Comparison of ENCODE assay signal across 11 mouse cellular contexts in genomic region chr10:62413606-62413982, GRCm38 (mm10). TPM values are rescaled to one million over a fixed set of nuclear protein-coding genes. Genes with fewer than 3 reads are reported as not detected.
DNase-seq lines count a peak whose midpoint lies in the region; ATAC-seq and TF ChIP-seq lines count a peak whose summit lies in the region.
"Had no signal": no experiment of that assay in that cellular context is flagged by ENCODE, and none has a peak within 500 bp of the region (broad histone marks: within the 10 kb centered on the region; RNA-seq: fewer than 3 reads in every experiment).

No protein-coding gene starts in this region.

- H3K27ac ChIP-seq in kidney, embryonic 15.5 days, result peak overlapping the region; percentile 89
- H3K27ac ChIP-seq in stomach, embryonic 14.5 days (ENCODE audit: low read length), result peak overlapping the region; percentile 80

- TF ChIP-seq CTCF in lung, adult 2 months (IDR thresholded peaks at IDR 0.05; ENCODE audit: insufficient read depth, low read length), result no peak

- no peak overlapping the region for H3K4me3 ChIP-seq in kidney, embryonic 15.5 days (replicated peaks)
- H3K4me3 ChIP-seq in lung, adult 2 months (replicated peaks; ENCODE audit: extremely low read depth, low read depth, low read length), result no peak overlapping the region
- no peak overlapping the region for H3K4me3 ChIP-seq in stomach, embryonic 14.5 days (ENCODE audit: low read depth, low read length)

- TF ChIP-seq POLR2A in lung, adult 2 months (IDR thresholded peaks at IDR 0.05; ENCODE audit: borderline replicate concordance, extremely low read depth, low read depth, low read length), result no peak

- no peaks in the 10 kb centered on the region for H3K36me3 ChIP-seq in kidney, embryonic 15.5 days
- H3K36me3 ChIP-seq in stomach, embryonic 14.5 days (ENCODE audit: control insufficient read depth, insufficient read depth, low read length), result no peaks in the 10 kb centered on the region

- 42% methylated on average over 4 of the region's 4 CpGs for WGBS in kidney, embryonic 15.5 days
- 21% methylated on average over 4 of the region's 4 CpGs for WGBS in lung, adult 2 months
- 18% methylated on average over 4 of the region's 4 CpGs for WGBS in stomach, embryonic 14.5 days

- peak overlapping the region; percentile 14; the same call in 1 of the 2 replicates for H3K4me2 ChIP-seq in kidney, embryonic 15.5 days
- H3K4me2 ChIP-seq in stomach, embryonic 14.5 days (replicated peaks; ENCODE audit: low read depth, low read length), result no peak overlapping the region

- no peak for DNase-seq in kidney, postnatal 14 days
- DNase-seq in lung, adult 2 months, result peak; percentile 30
- no peak for DNase-seq in cerebellum, adult 8-10 months
- no peak for DNase-seq in thymus, postnatal 14 days
- no peak for DNase-seq in left cerebral cortex, adult 11 months (ENCODE audit: low spot score)
- DNase-seq: heart, postnatal 10 days had no signal

- no peaks in the 10 kb centered on the region for H3K9me3 ChIP-seq in kidney, embryonic 15.5 days (replicated peaks)
- H3K9me3 ChIP-seq in stomach, embryonic 14.5 days (ENCODE audit: control insufficient read depth, low read depth, low read length), result no peaks in the 10 kb centered on the region

- ATAC-seq in kidney, embryonic 15.5 days (replicated peaks; ENCODE audit: low FRiP score), result peak; percentile 10; the same call in 1 of the 2 replicates
- ATAC-seq in common myeloid progenitor, adult 5-6 weeks (replicated peaks; ENCODE audit: low read depth, poor library complexity, severe bottlenecking), result peak; percentile 23; the same call in 1 of the 2 replicates
- ATAC-seq in stomach, embryonic 14.5 days (ENCODE audit: insufficient number of reproducible peaks, insufficient read depth, low FRiP score, low read depth), result peak; percentile 60

- H3K27me3 ChIP-seq in kidney, embryonic 15.5 days, result no peaks in the 10 kb centered on the region
- no peaks in the 10 kb centered on the region for H3K27me3 ChIP-seq in stomach, embryonic 14.5 days (ENCODE audit: control insufficient read depth, insufficient read depth, low read length)

- peaks cover 29% of the 10 kb centered on the region for H3K4me1 ChIP-seq in kidney, embryonic 15.5 days
- no peaks in the 10 kb centered on the region for H3K4me1 ChIP-seq in lung, adult 2 months (ENCODE audit: control insufficient read depth, insufficient read depth, low read length)
- H3K4me1 ChIP-seq in stomach, embryonic 14.5 days (ENCODE audit: control insufficient read depth, insufficient read depth, low read length), result no peaks in the 10 kb centered on the region

- H3K9ac ChIP-seq in kidney, embryonic 15.5 days, result no peak overlapping the region
- H3K9ac ChIP-seq in stomach, embryonic 14.5 days (replicated peaks; ENCODE audit: low read depth, low read length), result no peak overlapping the region

RNA-seq across cellular contexts. Expression of gene Hkdc1, which starts 8.7 kb away (rescaled TPM):
- 4.7 and 5.2 TPM in 2 replicates for polyA plus RNA-seq in kidney, embryonic 15.5 days (2015; fragmentation: Nextera tagmentation; extraction: Ambion mirVana)
- not detected in 2 replicates for total RNA-seq in common myeloid progenitor, adult 5-6 weeks (2017)
- polyA plus RNA-seq in lung, adult 2 months (2012; rRNA removed), result 4.7 TPM in 2 replicates
- polyA plus RNA-seq in stomach, embryonic 14.5 days (2014; fragmentation: Nextera tagmentation; extraction: Ambion mirVana), result 2.0 and 2.2 TPM in 2 replicates
- total RNA-seq: heart, postnatal 10 days; megakaryocyte, adult 5-6 weeks had no signal

RNA-seq across cellular contexts. Expression of gene Hk1, which starts 33.9 kb away (rescaled TPM):
- polyA plus RNA-seq in kidney, embryonic 15.5 days (2015; fragmentation: Nextera tagmentation; extraction: Ambion mirVana), result 51.7 and 58.5 TPM in 2 replicates
- 156 and 195 TPM in 2 replicates for total RNA-seq in common myeloid progenitor, adult 5-6 weeks (2017)
- 34.2 and 45.5 TPM in 2 replicates for polyA plus RNA-seq in lung, adult 2 months (2012; rRNA removed)
- 19.4 and 23.6 TPM in 2 replicates for polyA plus RNA-seq in stomach, embryonic 14.5 days (2014; fragmentation: Nextera tagmentation; extraction: Ambion mirVana)

RNA-seq across cellular contexts. Expression of gene 4930507D05Rik, which starts 35.7 kb away (rescaled TPM):
- polyA plus RNA-seq in kidney, embryonic 15.5 days (2015; fragmentation: Nextera tagmentation; extraction: Ambion mirVana), result 0.71 and 0.72 TPM in 2 replicates
- total RNA-seq in common myeloid progenitor, adult 5-6 weeks (2017), result 0.19 and 1.0 TPM in 2 replicates
- polyA plus RNA-seq in lung, adult 2 months (2012; rRNA removed), result 0.09 TPM in 1 of 2 replicates, not detected in the other
- 0.71 and 0.90 TPM in 2 replicates for polyA plus RNA-seq in stomach, embryonic 14.5 days (2014; fragmentation: Nextera tagmentation; extraction: Ambion mirVana)
- total RNA-seq: megakaryocyte, adult 5-6 weeks had no signal
- polyA plus RNA-seq: spleen, adult 2 months had no signal

RNA-seq across cellular contexts. Expression of gene Supv3l1, which starts 35.9 kb away (rescaled TPM):
- 28.1 and 29.9 TPM in 2 replicates for polyA plus RNA-seq in kidney, embryonic 15.5 days (2015; fragmentation: Nextera tagmentation; extraction: Ambion mirVana)
- 44.9 and 61.6 TPM in 2 replicates for total RNA-seq in common myeloid progenitor, adult 5-6 weeks (2017)
- polyA plus RNA-seq in lung, adult 2 months (2012; rRNA removed), result 7.6 and 11.9 TPM in 2 replicates
- polyA plus RNA-seq in stomach, embryonic 14.5 days (2014; fragmentation: Nextera tagmentation; extraction: Ambion mirVana), result 25.5 and 25.8 TPM in 2 replicates

Comparison
In these comparisons a context has a peak if more than half of its experiments do, and no peak if none do; other contexts are left out.
1. ATAC-seq: peak in every context shown above with its lines; median percentile 60 in stomach, embryonic 14.5 days; 23 in common myeloid progenitor, adult 5-6 weeks; 10 in kidney, embryonic 15.5 days.